Mouse (Mus musculus) gastrocnemius, adult 18-20 months (tissue): ENCODE results near the gene Fyco1. TPM values are rescaled to one million over a fixed set of nuclear protein-coding genes. Genes with fewer than 3 reads are reported as not detected.
"Not testable (repeated sequence)": the region's sequence is repeated elsewhere in the genome, so short reads cannot be mapped to it uniquely, and the experiment has no call there.

ENCODE experiments used
- DNase-seq: peaks from one replicate; pipeline ENCODE4 v3.0.0; 2021; ENCODE audit warnings: low spot score
- total RNA-seq, 2 experiments: library from RNA; stranded (reverse); gene quantifications; 2 replicates each; pipeline ENCODE4 v1.2.3; 2021

Fyco1 gene
- total RNA-seq, 2 experiments from 2014 or later: 179 to 183 TPM

GRCm38 (mm10) chr9:123749687-123750086 is 102.0 kb downstream of the Fyco1 start:
- DNase-seq: not testable (repeated sequence)

GRCm38 (mm10) chr9:123740799-123741198 is 110.9 kb downstream of the Fyco1 start:
- no peak for DNase-seq

Other genes with a start within 250 kb of the Fyco1 start
- not detected for gene Slc6a20b, start 219.3 kb downstream of the Fyco1 start, total RNA-seq
- gene Ccr9, start 173.5 kb downstream of the Fyco1 start, total RNA-seq: not detected
- under 1 TPM in 1 of 2 experiments, not detected in 1; 0.05 TPM for gene Slc6a20a, start 173.0 kb downstream of the Fyco1 start, total RNA-seq
- gene Lztfl1, start 134.2 kb downstream of the Fyco1 start, total RNA-seq: 10 to 100 TPM; 19.6 to 20.0 TPM
- under 1 TPM in 1 of 2 experiments, not detected in 1; 0.12 TPM for gene Cxcr6, start 45.4 kb downstream of the Fyco1 start, total RNA-seq
- not detected for gene Xcr1, start 10.1 kb upstream of the Fyco1 start, total RNA-seq
- under 1 TPM in 1 of 2 experiments, not detected in 1; 0.07 TPM for gene Ccr1, start 116.8 kb upstream of the Fyco1 start, total RNA-seq
- not detected for gene Ccr1l1, start 126.5 kb upstream of the Fyco1 start, total RNA-seq
- not detected for gene Ccr3, start 170.1 kb upstream of the Fyco1 start, total RNA-seq